Mouse (Mus musculus): ENCODE data around the gene Alx3. TPM values are rescaled to one million over a fixed set of nuclear protein-coding genes. Genes with fewer than 3 reads are reported as not detected.

The Alx3 gene
- polyA plus RNA-seq (2016; fragmentation: Nextera tagmentation; extraction: Ambion mirVana): 4.9 and 6.7 TPM in 2 replicates

GRCm38 (mm10) chr3:107594662-107595263, at the start of gene Alx3:
Gene Alx3 (plus strand): TSS chr3:107595031.
- H3K36me3 ChIP-seq: no peaks in the 10 kb centered on the region
- H3K9me3 ChIP-seq (replicated peaks): no peaks in the 10 kb centered on the region
- WGBS: 1% methylated on average over 46 of the region's 46 CpGs
- peaks cover 97% of the 10 kb centered on the region for H3K27me3 ChIP-seq (ENCODE audit: low read depth, poor library complexity, severe bottlenecking)
- no peak for DNase-seq (ENCODE audit: low spot score)
- peaks cover 32% of the 10 kb centered on the region for H3K4me1 ChIP-seq
- H3K4me3 ChIP-seq: peak within 1 kb of the TSS; percentile 56
- peak within 1 kb of the TSS; percentile 64 for H3K27ac ChIP-seq (replicated peaks)

GRCm38 (mm10) chr3:107545278-107545677, 49.6 kb upstream of the Alx3 start:
- Histone ChIP-seq H3K4me3 (no peak overlapping the region), H3K9me3 (replicated peaks) (no peaks in the 10 kb centered on the region), H3K36me3 (no peaks in the 10 kb centered on the region), H3K27me3 (ENCODE audit: low read depth, poor library complexity, severe bottlenecking) (no peaks in the 10 kb centered on the region), H3K4me1 (peaks cover 8% of the 10 kb centered on the region), H3K27ac (replicated peaks) (no peak overlapping the region)
- 82% methylated on average over 5 of the region's 5 CpGs for WGBS
- no peak for DNase-seq (ENCODE audit: low spot score)

GRCm38 (mm10) chr3:107545716-107546412, 49.0 kb upstream of the Alx3 start:
- 86% methylated on average over 10 of the region's 10 CpGs for WGBS
- DNase-seq (ENCODE audit: low spot score): no peak
- Histone ChIP-seq H3K4me3 (no peak overlapping the region), H3K36me3 (no peaks in the 10 kb centered on the region), H3K27ac (replicated peaks) (no peak overlapping the region), H3K9me3 (replicated peaks) (no peaks in the 10 kb centered on the region), H3K27me3 (ENCODE audit: low read depth, poor library complexity, severe bottlenecking) (no peaks in the 10 kb centered on the region), H3K4me1 (peaks cover 11% of the 10 kb centered on the region)

GRCm38 (mm10) chr3:107546956-107547355, 47.9 kb upstream of the Alx3 start:
- no peaks in the 10 kb centered on the region for H3K27me3 ChIP-seq (ENCODE audit: low read depth, poor library complexity, severe bottlenecking)
- no peak overlapping the region for H3K27ac ChIP-seq (replicated peaks)
- DNase-seq (ENCODE audit: low spot score): no peak
- no peaks in the 10 kb centered on the region for H3K36me3 ChIP-seq
- H3K9me3 ChIP-seq (replicated peaks): no peaks in the 10 kb centered on the region
- WGBS: 78% methylated on average over 2 of the region's 2 CpGs
- no peak overlapping the region for H3K4me3 ChIP-seq
- H3K4me1 ChIP-seq: peaks cover 11% of the 10 kb centered on the region

GRCm38 (mm10) chr3:107550409-107551049, 44.3 kb upstream of the Alx3 start:
- WGBS: 73% methylated on average over 17 of the region's 17 CpGs
- no peak overlapping the region for H3K4me3 ChIP-seq
- H3K4me1 ChIP-seq: peaks cover 11% of the 10 kb centered on the region
- peak; percentile 62 for DNase-seq (ENCODE audit: low spot score)
- peaks cover 4% of the 10 kb centered on the region; the same call in 1 of the 2 replicates for H3K27me3 ChIP-seq (ENCODE audit: low read depth, poor library complexity, severe bottlenecking)
- no peaks in the 10 kb centered on the region for H3K9me3 ChIP-seq (replicated peaks)
- H3K27ac ChIP-seq (replicated peaks): no peak overlapping the region
- H3K36me3 ChIP-seq: no peaks in the 10 kb centered on the region

GRCm38 (mm10) chr3:107554842-107555241, 40.0 kb upstream of the Alx3 start, which contains the start of gene Ubl4b:
Gene Ubl4b (minus strand): TSS chr3:107555073.
- no peak for DNase-seq (ENCODE audit: low spot score)
- Histone ChIP-seq H3K27ac (replicated peaks) (no peak within 1 kb of the TSS), H3K36me3 (no peaks in the 10 kb centered on the region), H3K4me1 (peaks cover 7% of the 10 kb centered on the region), H3K9me3 (replicated peaks) (no peaks in the 10 kb centered on the region), H3K4me3 (no peak within 1 kb of the TSS), H3K27me3 (ENCODE audit: low read depth, poor library complexity, severe bottlenecking) (peaks cover 11% of the 10 kb centered on the region; the same call in 1 of the 2 replicates)
- WGBS: 87% methylated on average over 2 of the region's 2 CpGs

- H3K4me1 ChIP-seq: peaks cover 5% of the 10 kb centered on the region
- no peak overlapping the region for H3K4me3 ChIP-seq
- H3K36me3 ChIP-seq: no peaks in the 10 kb centered on the region
- H3K27me3 ChIP-seq (ENCODE audit: low read depth, poor library complexity, severe bottlenecking): peaks cover 11% of the 10 kb centered on the region; the same call in 1 of the 2 replicates
- 22% methylated on average over 3 of the region's 3 CpGs for WGBS
- DNase-seq (ENCODE audit: low spot score): no peak
- no peak overlapping the region for H3K27ac ChIP-seq (replicated peaks)
- H3K9me3 ChIP-seq (replicated peaks): no peaks in the 10 kb centered on the region
Measured at GRCm38 (mm10) chr3:107558740-107559139, 36.1 kb upstream of the Alx3 start.

GRCm38 (mm10) chr3:107559183-107559582, 35.6 kb upstream of the Alx3 start:
- peaks cover 8% of the 10 kb centered on the region for H3K4me1 ChIP-seq
- no peaks in the 10 kb centered on the region for H3K9me3 ChIP-seq (replicated peaks)
- no peak overlapping the region for H3K4me3 ChIP-seq
- no peak overlapping the region for H3K27ac ChIP-seq (replicated peaks)
- peaks cover 11% of the 10 kb centered on the region; the same call in 1 of the 2 replicates for H3K27me3 ChIP-seq (ENCODE audit: low read depth, poor library complexity, severe bottlenecking)
- H3K36me3 ChIP-seq: no peaks in the 10 kb centered on the region
- 19% methylated on average over 3 of the region's 3 CpGs for WGBS
- DNase-seq (ENCODE audit: low spot score): peak; percentile 67

- Histone ChIP-seq H3K27ac (replicated peaks) (no peak overlapping the region), H3K27me3 (ENCODE audit: low read depth, poor library complexity, severe bottlenecking) (0 out of 2 replicates have a peak, but pooled peaks cover 11% of the 10 kb centered on the region), H3K4me1 (peaks cover 16% of the 10 kb centered on the region), H3K36me3 (no peaks in the 10 kb centered on the region), H3K4me3 (no peak overlapping the region), H3K9me3 (replicated peaks) (no peaks in the 10 kb centered on the region)
- DNase-seq (ENCODE audit: low spot score): no peak
- 91% methylated on average over 2 of the region's 2 CpGs for WGBS
Measured at GRCm38 (mm10) chr3:107562104-107562503, 32.7 kb upstream of the Alx3 start.

GRCm38 (mm10) chr3:107562591-107562990, 32.2 kb upstream of the Alx3 start:
- DNase-seq (ENCODE audit: low spot score): no peak
- H3K4me1 ChIP-seq: peaks cover 16% of the 10 kb centered on the region
- WGBS: 88% methylated on average over 4 of the region's 4 CpGs

GRCm38 (mm10) chr3:107563880-107564279, 31.0 kb upstream of the Alx3 start:
- no peak overlapping the region for H3K27ac ChIP-seq (replicated peaks)
- H3K4me1 ChIP-seq: peaks cover 16% of the 10 kb centered on the region
- no peak for DNase-seq (ENCODE audit: low spot score)
- no peaks in the 10 kb centered on the region for H3K36me3 ChIP-seq
- peaks cover 11% of the 10 kb centered on the region; the same call in 1 of the 2 replicates for H3K27me3 ChIP-seq (ENCODE audit: low read depth, poor library complexity, severe bottlenecking)
- H3K4me3 ChIP-seq: no peak overlapping the region
- H3K9me3 ChIP-seq (replicated peaks): no peaks in the 10 kb centered on the region
- 50% methylated on average over 4 of the region's 4 CpGs for WGBS

More at GRCm38 (mm10) chr3:107562591-107562990, 32.2 kb upstream of the Alx3 start:
- H3K27me3 ChIP-seq (ENCODE audit: low read depth, poor library complexity, severe bottlenecking): 0 out of 2 replicates have a peak, but pooled peaks cover 12% of the 10 kb centered on the region
- H3K36me3 ChIP-seq: no peaks in the 10 kb centered on the region
- no peak overlapping the region for H3K4me3 ChIP-seq
- no peaks in the 10 kb centered on the region for H3K9me3 ChIP-seq (replicated peaks)
- H3K27ac ChIP-seq (replicated peaks): no peak overlapping the region

- Histone ChIP-seq H3K4me3 (no peak overlapping the region), H3K27me3 (ENCODE audit: low read depth, poor library complexity, severe bottlenecking) (peaks cover 13% of the 10 kb centered on the region; the same call in 1 of the 2 replicates), H3K9me3 (replicated peaks) (no peaks in the 10 kb centered on the region), H3K36me3 (no peaks in the 10 kb centered on the region), H3K4me1 (peaks cover 16% of the 10 kb centered on the region), H3K27ac (replicated peaks) (no peak overlapping the region)
- WGBS: 36% methylated on average over 3 of the region's 3 CpGs
- no peak for DNase-seq (ENCODE audit: low spot score)
Measured at GRCm38 (mm10) chr3:107565331-107565730, 29.5 kb upstream of the Alx3 start.

All from midbrain, embryonic 10.5 days (tissue).